Mouse (Mus musculus) heart, embryonic 16.5 days (tissue): Measurements from ENCODE around the gene Smad3. TPM values are rescaled to one million over a fixed set of nuclear protein-coding genes. Genes with fewer than 3 reads are reported as not detected.

ENCODE experiments used
- ATAC-seq: fragments of 200-750 bp; cut with Nextera tagmentation; replicated peaks from 2 replicates; pipeline ENCODE4 v1.8.0; 2017; ENCODE audit warnings: moderate number of reproducible peaks; ENCODE audit not compliant: insufficient read depth, low FRiP score; ENCODE audit errors: extremely low read depth
- H3K27ac ChIP-seq: fragments of 300-500 bp; sonication (generic); 2 replicates; pipeline ENCODE4 v1.5.1; 2014; ENCODE audit warnings: mild to moderate bottlenecking, low read length, control low read depth, moderate library complexity
- H3K27me3 ChIP-seq: fragments of 300-500 bp; sonication (generic); 2 replicates; pipeline ENCODE4 v1.6.1; 2014; ENCODE audit warnings: low read length, mixed read lengths; ENCODE audit not compliant: control insufficient read depth, insufficient read depth
- H3K36me3 ChIP-seq: fragments of 300-500 bp; sonication (generic); 2 replicates; pipeline ENCODE4 v1.6.1; 2014; ENCODE audit not compliant: control insufficient read depth, insufficient read depth
- H3K4me1 ChIP-seq: fragments of 300-500 bp; sonication (generic); 2 replicates; pipeline ENCODE4 v1.6.1; 2014; ENCODE audit warnings: low read length, mixed read lengths; ENCODE audit not compliant: control insufficient read depth, insufficient read depth
- H3K4me2 ChIP-seq: fragments of 300-500 bp; sonication (generic); 2 replicates; pipeline ENCODE4 v1.6.1; 2014; ENCODE audit warnings: low read depth, mild to moderate bottlenecking, control low read depth, low read length
- H3K4me3 ChIP-seq: fragments of 300-500 bp; sonication (generic); 2 replicates; pipeline ENCODE4 v1.5.1; 2014; ENCODE audit warnings: mild to moderate bottlenecking, control low read depth, low read length
- H3K9ac ChIP-seq: fragments of 300-500 bp; sonication (generic); 2 replicates; pipeline ENCODE4 v1.6.1; 2014; ENCODE audit warnings: low read length, control low read depth
- H3K9me3 ChIP-seq: fragments of 300-500 bp; sonication (generic); replicated peaks from 2 replicates; pipeline ENCODE4 v1.6.1; 2016; ENCODE audit warnings: low read length; ENCODE audit not compliant: control insufficient read depth
- WGBS: fragments of 180-500 bp; shearing (Covaris S2); extraction: QIAGEN DNeasy Blood & Tissue Kit; methylation state at CpG from one replicate; pipeline ENCODE4 v1.1.7; 2014; 5-methylcytosine and 5-hydroxymethylcytosine counted together
- polyA plus RNA-seq: library from polyadenylated mRNA; unstranded; fragments of >200 nt; fragmentation: Nextera tagmentation; extraction: Ambion mirVana; gene quantifications from 2 replicates; pipeline ENCODE4 v1.2.1, GENCODE M21; 2015

Gene Smad3
- polyA plus RNA-seq, 1 experiment from 2014 or later = 12.5 TPM

- Histone ChIP-seq H3K4me1 (peaks cover 49% of the 10 kb centered on the region), H3K27ac (peak overlapping the region; percentile 50; the same call in 1 of the 2 replicates), H3K9me3 (no peaks in the 10 kb centered on the region), H3K36me3 (peaks cover 17% of the 10 kb centered on the region), H3K4me2 (no peak overlapping the region), H3K9ac (no peak overlapping the region), H3K4me3 (no peak overlapping the region), H3K27me3 (no peaks in the 10 kb centered on the region)
- 47% methylated on average over 8 of the region's 8 CpGs for WGBS
- no peak for ATAC-seq
Observed at GRCm38 (mm10) chr9:63654575-63654974, 103.2 kb downstream of the Smad3 start.

- peaks cover 42% of the 10 kb centered on the region for H3K4me1 ChIP-seq
- no peak overlapping the region for H3K27ac ChIP-seq
- H3K4me3 ChIP-seq = no peak overlapping the region
- H3K4me2 ChIP-seq = no peak overlapping the region
- no peak overlapping the region for H3K9ac ChIP-seq
- no peak for ATAC-seq
- H3K9me3 ChIP-seq = no peaks in the 10 kb centered on the region
- 48% methylated on average over 7 of the region's 7 CpGs for WGBS
- no peaks in the 10 kb centered on the region for H3K27me3 ChIP-seq
- H3K36me3 ChIP-seq = peaks cover 26% of the 10 kb centered on the region
Observed at GRCm38 (mm10) chr9:63653666-63654065, 104.1 kb downstream of the Smad3 start.

- H3K4me3 ChIP-seq = no peak overlapping the region
- H3K9me3 ChIP-seq = no peaks in the 10 kb centered on the region
- no peak for ATAC-seq
- H3K27me3 ChIP-seq = no peaks in the 10 kb centered on the region
- no peak overlapping the region for H3K9ac ChIP-seq
- H3K4me1 ChIP-seq = peaks cover 39% of the 10 kb centered on the region
- no peak overlapping the region for H3K27ac ChIP-seq
- peaks cover 31% of the 10 kb centered on the region for H3K36me3 ChIP-seq
- WGBS = 73% methylated on average over 11 of the region's 11 CpGs
- H3K4me2 ChIP-seq = no peak overlapping the region
Observed at GRCm38 (mm10) chr9:63651594-63651993, 106.2 kb downstream of the Smad3 start.

- WGBS = 76% methylated on average over 14 of the region's 14 CpGs
- Histone ChIP-seq H3K4me1 (peaks cover 36% of the 10 kb centered on the region), H3K9ac (no peak overlapping the region), H3K9me3 (no peaks in the 10 kb centered on the region), H3K4me2 (no peak overlapping the region), H3K27me3 (no peaks in the 10 kb centered on the region), H3K4me3 (no peak overlapping the region), H3K27ac (no peak overlapping the region; the same call in 1 of the 2 replicates), H3K36me3 (peaks cover 31% of the 10 kb centered on the region)
- no peak for ATAC-seq
Observed at GRCm38 (mm10) chr9:63650905-63651304, 106.9 kb downstream of the Smad3 start.

GRCm38 (mm10) chr9:63649841-63650545 lies 107.8 kb downstream of the Smad3 start:
- Histone ChIP-seq H3K27ac (no peak overlapping the region), H3K9me3 (no peaks in the 10 kb centered on the region), H3K4me3 (no peak overlapping the region), H3K36me3 (peaks cover 31% of the 10 kb centered on the region), H3K4me2 (no peak overlapping the region), H3K9ac (no peak overlapping the region), H3K4me1 (peaks cover 27% of the 10 kb centered on the region), H3K27me3 (no peaks in the 10 kb centered on the region)
- no peak for ATAC-seq
- WGBS = 85% methylated on average over 8 of the region's 8 CpGs

GRCm38 (mm10) chr9:63648520-63648918 lies 109.3 kb downstream of the Smad3 start:
- Histone ChIP-seq H3K27ac (no peak overlapping the region), H3K4me3 (no peak overlapping the region), H3K36me3 (peaks cover 31% of the 10 kb centered on the region), H3K4me2 (no peak overlapping the region), H3K4me1 (peaks cover 15% of the 10 kb centered on the region), H3K9me3 (no peaks in the 10 kb centered on the region), H3K9ac (no peak overlapping the region), H3K27me3 (no peaks in the 10 kb centered on the region)
- no peak for ATAC-seq
- WGBS = 74% methylated on average over 9 of the region's 9 CpGs

- 69% methylated on average over 9 of the region's 9 CpGs for WGBS
- no peak for ATAC-seq
Observed at GRCm38 (mm10) chr9:63647581-63648519, 109.9 kb downstream of the Smad3 start.

GRCm38 (mm10) chr9:63645084-63645483 lies 112.7 kb downstream of the Smad3 start:
- ATAC-seq = no peak
- H3K36me3 ChIP-seq = peaks cover 20% of the 10 kb centered on the region
- no peak overlapping the region for H3K4me3 ChIP-seq
- H3K9me3 ChIP-seq = no peaks in the 10 kb centered on the region
- H3K9ac ChIP-seq = no peak overlapping the region
- WGBS = 69% methylated on average over 8 of the region's 8 CpGs
- H3K27me3 ChIP-seq = no peaks in the 10 kb centered on the region
- H3K27ac ChIP-seq = no peak overlapping the region
- no peak overlapping the region for H3K4me2 ChIP-seq
- H3K4me1 ChIP-seq = peaks cover 13% of the 10 kb centered on the region

More at GRCm38 (mm10) chr9:63647581-63648519, 109.9 kb downstream of the Smad3 start:
- H3K4me1 ChIP-seq = peaks cover 10% of the 10 kb centered on the region
- H3K4me2 ChIP-seq = no peak overlapping the region
- H3K9ac ChIP-seq = no peak overlapping the region
- H3K4me3 ChIP-seq = no peak overlapping the region
- peaks cover 30% of the 10 kb centered on the region for H3K36me3 ChIP-seq
- no peaks in the 10 kb centered on the region for H3K27me3 ChIP-seq
- 0 out of 2 replicates have a peak overlapping the region, but pooled peaks have one; percentile 1 for H3K27ac ChIP-seq
- H3K9me3 ChIP-seq = no peaks in the 10 kb centered on the region

- 92% methylated on average over 6 of the region's 6 CpGs for WGBS
- no peak for ATAC-seq
Observed at GRCm38 (mm10) chr9:63644011-63644410, 113.8 kb downstream of the Smad3 start.

More at GRCm38 (mm10) chr9:63644011-63644410, 113.8 kb downstream of the Smad3 start:
- Histone ChIP-seq H3K4me2 (no peak overlapping the region), H3K9ac (no peak overlapping the region), H3K27me3 (no peaks in the 10 kb centered on the region), H3K9me3 (no peaks in the 10 kb centered on the region), H3K4me3 (no peak overlapping the region), H3K27ac (no peak overlapping the region), H3K4me1 (peaks cover 13% of the 10 kb centered on the region), H3K36me3 (peaks cover 19% of the 10 kb centered on the region)
